Mouse (Mus musculus) C2C12 (cell line): ENCODE results near the gene Ifitm6. TPM values are rescaled to one million over a fixed set of nuclear protein-coding genes. Genes with fewer than 3 reads are reported as not detected.

Source experiments
- H3K27me3 ChIP-seq: one replicate; pipeline ENCODE4 v1.6.1; 2011; ENCODE audit not compliant: control insufficient read depth, insufficient read depth, insufficient read length
- H3K36me3 ChIP-seq: one replicate; pipeline ENCODE4 v1.6.1; 2011; ENCODE audit not compliant: control insufficient read depth, insufficient read depth
- H3K4me3 ChIP-seq: one replicate; pipeline ENCODE4 v1.5.1; 2011; ENCODE audit warnings: mild to moderate bottlenecking, control low read depth; ENCODE audit not compliant: poor library complexity, insufficient read depth, severe bottlenecking
- H3K79me2 ChIP-seq: one replicate; pipeline ENCODE4 v1.6.1; 2011; ENCODE audit not compliant: control insufficient read depth, insufficient read depth
- H3K79me3 ChIP-seq: one replicate; pipeline ENCODE4 v1.6.1; 2011; ENCODE audit warnings: low read depth, control low read depth
- H3ac ChIP-seq: one replicate; pipeline ENCODE3; 2011; ENCODE audit warnings: low read depth; ENCODE audit not compliant: control insufficient read depth, insufficient read length
- CEBPB ChIP-seq: IDR thresholded peaks from one replicate; pipeline ENCODE4 v1.6.1; 2011; ENCODE audit warnings: low read depth, mild to moderate bottlenecking, control low read depth, moderate library complexity
- CTCF ChIP-seq: IDR thresholded peaks from one replicate; pipeline ENCODE4 v1.5.1; 2011; ENCODE audit not compliant: control insufficient read depth, insufficient read depth, insufficient read length
- FOSL1 ChIP-seq: IDR thresholded peaks from one replicate; pipeline ENCODE4 v1.8.0; 2011; ENCODE audit warnings: mild to moderate bottlenecking, low read length; ENCODE audit not compliant: poor library complexity, insufficient read depth, severe bottlenecking
- MAX ChIP-seq: IDR thresholded peaks from one replicate; pipeline ENCODE4 v1.6.1; 2011; ENCODE audit warnings: mild to moderate bottlenecking, control low read depth
- MYOD1 ChIP-seq: IDR thresholded peaks from one replicate; pipeline ENCODE4 v1.6.1; 2011; ENCODE audit warnings: low read depth; ENCODE audit not compliant: control insufficient read depth, insufficient read length
- MYOG ChIP-seq: IDR thresholded peaks from one replicate; pipeline ENCODE4 v1.6.1; 2011; ENCODE audit not compliant: control insufficient read depth, insufficient read length; ENCODE audit errors: extremely low read depth
- USF1 ChIP-seq: IDR thresholded peaks from one replicate; pipeline ENCODE4 v1.6.1; 2011; ENCODE audit warnings: low read depth, mild to moderate bottlenecking, control low read depth, moderate library complexity
- polyA plus RNA-seq: library from polyadenylated mRNA; unstranded; fragments of >200 nt; fragmentation: generic; extraction: Trizol; gene quantifications from one replicate; pipeline ENCODE4 v1.2.1, GENCODE M21; 2012; ENCODE audit warnings: missing spikeins

Ifitm6 gene
- polyA plus RNA-seq, 1 experiment = 1.3 TPM

DNA sequence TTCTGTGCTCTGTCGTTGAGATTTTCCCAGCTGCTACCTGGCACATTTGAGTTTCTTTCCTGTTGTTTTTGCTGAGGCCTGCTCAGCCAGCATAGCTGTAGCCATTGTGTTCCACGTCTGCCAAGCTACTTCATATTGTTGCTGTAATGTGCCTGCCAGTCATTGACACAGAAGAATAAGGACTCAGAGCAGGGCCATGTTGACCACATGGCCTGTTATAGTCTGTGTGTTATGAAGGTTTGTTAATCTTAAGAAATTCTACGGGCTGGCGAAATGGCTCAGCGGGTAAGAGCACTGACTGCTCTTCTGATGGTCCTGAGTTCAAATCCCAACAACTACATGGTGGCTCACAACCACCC lies 9.0 kb upstream of the Ifitm6 start:
- Histone ChIP-seq H3K79me2 (no peaks in the 10 kb centered on the region), H3K36me3 (no peaks in the 10 kb centered on the region), H3K79me3 (no peaks in the 10 kb centered on the region), H3K4me3 (no peak overlapping the region), H3ac (no peak overlapping the region), H3K27me3 (no peaks in the 10 kb centered on the region)
- TF ChIP-seq USF1 = no peak
- TF ChIP-seq MYOG = no peak
- TF ChIP-seq CTCF = no peak
- TF ChIP-seq FOSL1 = no peak
- no peak for TF ChIP-seq MYOD1
- no peak for TF ChIP-seq MAX

DNA sequence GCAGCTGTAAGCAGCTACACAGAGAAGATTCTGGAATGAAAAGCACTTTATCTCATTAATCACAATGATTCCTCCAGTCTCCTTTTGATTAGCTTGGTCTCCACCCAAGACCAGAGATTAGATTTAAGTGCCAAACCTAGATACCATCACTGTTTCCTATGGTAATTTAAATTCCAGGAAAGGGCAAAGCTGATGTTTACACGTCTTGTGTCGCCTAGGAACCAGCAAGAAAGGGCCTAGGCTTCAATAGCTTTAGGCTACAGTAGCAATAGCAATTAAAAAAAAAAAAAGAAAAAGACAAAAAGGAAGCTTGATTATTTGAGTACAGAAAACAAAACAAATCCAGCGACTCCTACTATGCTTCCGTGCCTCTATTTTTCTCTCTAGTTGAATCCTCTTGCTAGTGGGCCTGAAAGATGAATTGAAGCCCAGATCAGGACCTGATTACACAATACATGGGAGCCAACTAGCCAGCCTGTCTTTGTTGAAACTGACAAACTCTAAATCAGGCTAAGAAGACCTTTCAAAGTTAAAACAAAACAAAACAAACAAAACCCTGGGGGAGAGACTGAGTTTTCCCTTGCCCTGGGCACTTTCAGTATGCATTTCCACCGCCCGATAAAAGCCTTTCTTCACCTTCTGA lies 8.5 kb upstream of the Ifitm6 start:
- no peaks in the 10 kb centered on the region for H3K79me3 ChIP-seq
- no peaks in the 10 kb centered on the region for H3K36me3 ChIP-seq
- TF ChIP-seq MYOD1 = no peak
- no peaks in the 10 kb centered on the region for H3K27me3 ChIP-seq
- H3ac ChIP-seq = no peak overlapping the region
- H3K79me2 ChIP-seq = no peaks in the 10 kb centered on the region
- H3K4me3 ChIP-seq = no peak overlapping the region

DNA sequence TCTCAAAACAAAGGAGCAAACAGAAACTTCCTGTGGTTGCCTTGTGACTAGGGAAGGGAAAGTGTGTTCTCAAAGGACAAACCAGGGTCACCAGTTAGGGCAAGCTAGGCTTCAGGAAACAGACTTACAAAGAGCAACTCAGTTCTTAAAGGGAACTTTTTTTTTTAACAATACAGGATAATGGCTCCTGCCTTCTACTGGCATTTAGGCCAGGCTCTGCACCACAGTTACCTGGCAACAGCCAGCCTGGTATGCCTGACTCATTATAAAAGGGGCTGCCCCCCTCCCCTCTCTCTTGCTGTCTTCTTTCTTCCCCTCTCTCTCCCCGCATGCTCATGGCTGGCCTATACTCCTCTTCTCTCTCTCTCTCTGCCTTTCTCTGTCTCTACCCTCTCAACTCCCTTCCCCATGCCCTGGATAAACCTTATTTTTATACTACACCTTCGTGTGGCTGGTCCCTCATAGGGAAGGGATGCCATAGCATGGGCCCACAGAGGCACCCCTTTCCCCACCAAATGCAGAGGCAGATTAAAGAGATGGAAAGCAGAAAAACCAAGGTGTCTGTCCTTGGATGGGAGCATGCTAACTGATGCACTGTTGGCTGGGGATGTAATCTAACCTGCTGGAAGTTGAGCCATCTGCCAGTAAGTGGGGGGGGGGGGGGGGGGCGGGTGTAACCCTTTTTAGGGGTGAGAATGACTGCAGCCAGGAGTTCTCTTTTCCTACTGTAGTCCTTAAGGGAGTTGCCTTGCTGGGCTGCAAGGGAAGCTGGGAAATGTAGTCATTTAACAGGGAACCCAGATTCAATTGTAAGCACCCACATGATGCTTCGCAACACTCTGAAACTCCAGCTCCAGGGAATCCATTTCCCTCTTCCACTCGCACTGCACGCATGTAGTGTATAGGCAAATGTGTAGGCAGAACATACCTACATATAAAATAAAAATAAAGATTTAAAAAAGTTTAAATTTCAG lies 7.4 kb upstream of the Ifitm6 start:
- Histone ChIP-seq H3K4me3 (no peak overlapping the region), H3ac (no peak overlapping the region), H3K36me3 (no peaks in the 10 kb centered on the region), H3K79me3 (no peaks in the 10 kb centered on the region), H3K79me2 (no peaks in the 10 kb centered on the region), H3K27me3 (no peaks in the 10 kb centered on the region)
- TF ChIP-seq FOSL1 = no peak
- no peak for TF ChIP-seq MYOG

DNA sequence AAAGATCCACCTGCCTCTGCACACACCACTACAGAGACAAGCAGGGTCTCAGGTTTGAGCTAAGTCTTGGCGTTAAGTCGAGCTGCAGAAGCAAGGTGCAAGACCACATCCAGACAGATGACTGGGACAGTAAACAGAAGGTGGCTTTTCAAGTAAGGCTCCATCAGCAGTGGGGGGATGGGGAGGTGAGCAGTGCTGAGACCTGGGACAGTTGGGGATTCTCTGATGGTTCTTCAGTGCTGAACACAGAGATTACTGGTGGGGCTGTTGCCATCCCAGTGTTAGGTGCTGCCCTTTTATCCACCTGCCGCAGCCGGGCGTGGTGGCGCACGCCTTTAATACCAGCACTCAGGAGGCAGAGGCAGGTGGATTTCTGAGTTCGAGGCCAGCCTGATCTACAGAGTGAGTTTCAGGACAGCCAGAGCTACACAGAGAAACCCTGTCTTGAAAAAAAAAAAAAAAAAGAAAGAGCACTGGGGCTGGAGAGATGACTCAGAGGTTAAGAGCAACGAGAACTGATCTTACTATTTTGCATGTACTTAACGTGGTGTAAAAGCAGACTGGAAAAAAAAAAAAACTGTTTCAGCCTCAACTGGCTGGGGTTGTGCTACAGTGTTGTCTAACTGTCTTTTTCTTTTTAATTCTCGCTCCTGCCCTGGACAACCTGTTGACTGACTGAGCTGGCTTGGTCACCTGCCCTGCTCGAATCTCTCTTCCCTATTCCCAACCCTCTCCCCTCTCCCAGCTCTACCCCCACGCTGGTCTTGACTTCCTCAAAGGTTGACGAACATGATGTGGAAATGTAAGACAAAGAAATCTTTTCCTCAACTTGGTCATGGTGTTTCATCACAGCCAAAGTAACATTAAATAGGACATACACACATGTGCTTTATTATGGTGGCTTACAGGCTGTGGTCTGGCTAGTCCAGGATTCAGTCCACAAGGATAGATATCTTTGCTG lies 4.0 kb upstream of the Ifitm6 start:
- Histone ChIP-seq H3K4me3 (no peak overlapping the region), H3K27me3 (no peaks in the 10 kb centered on the region), H3ac (no peak overlapping the region), H3K79me3 (no peaks in the 10 kb centered on the region), H3K79me2 (no peaks in the 10 kb centered on the region), H3K36me3 (no peaks in the 10 kb centered on the region)
- TF ChIP-seq FOSL1 (no peak), MAX (no peak)

DNA sequence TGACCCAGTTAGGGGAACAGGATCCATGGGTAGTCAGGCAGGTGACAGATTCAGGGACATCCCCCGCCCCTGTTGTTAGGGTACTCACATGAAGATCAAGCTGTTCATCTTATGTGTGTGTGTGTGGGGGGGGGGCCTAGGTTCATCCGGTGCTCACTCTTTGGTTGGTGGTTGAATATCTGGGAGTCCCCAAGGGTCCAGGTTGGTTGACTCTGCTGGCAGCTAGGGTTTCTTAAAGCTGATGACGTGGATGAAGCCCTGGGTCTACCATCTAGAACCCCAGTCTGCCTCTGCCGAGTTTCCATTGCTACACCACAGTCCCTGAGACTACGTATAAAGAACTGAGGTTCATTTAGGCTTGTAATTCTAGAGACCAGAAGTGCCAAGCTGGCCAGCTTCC lies 1.3 kb upstream of the Ifitm6 start:
- TF ChIP-seq CTCF = no peak
- TF ChIP-seq MYOD1 = no peak
- TF ChIP-seq MAX = no peak
- TF ChIP-seq CEBPB = no peak
- Histone ChIP-seq H3K79me2 (no peaks in the 10 kb centered on the region), H3K4me3 (no peak overlapping the region), H3K36me3 (no peaks in the 10 kb centered on the region), H3ac (no peak overlapping the region), H3K27me3 (no peaks in the 10 kb centered on the region), H3K79me3 (no peaks in the 10 kb centered on the region)
